Mouse (Mus musculus) midbrain, embryonic 10.5 days (tissue): ENCODE data around the gene Mas1. TPM values are rescaled to one million over a fixed set of nuclear protein-coding genes. Genes with fewer than 3 reads are reported as not detected.
A peak's percentile ranks its signal among the peaks of the same experiment; 100 is the strongest.

Experiments
- DNase-seq: peaks from one replicate; pipeline ENCODE4 v3.0.0-alpha.2; 2017; ENCODE audit warnings: low spot score
- H3K27ac ChIP-seq: fragments of 300-500 bp; sonication (generic); replicated peaks from 2 replicates; pipeline ENCODE4 v1.5.1; 2016; ENCODE audit warnings: mild to moderate bottlenecking
- H3K27me3 ChIP-seq: fragments of 300-500 bp; sonication (generic); 2 replicates; pipeline ENCODE4 v1.6.1; 2016; ENCODE audit warnings: low read depth, mild to moderate bottlenecking; ENCODE audit not compliant: poor library complexity, severe bottlenecking
- H3K36me3 ChIP-seq: fragments of 300-500 bp; sonication (generic); 2 replicates; pipeline ENCODE4 v1.6.1; 2016; ENCODE audit warnings: mild to moderate bottlenecking, moderate library complexity
- H3K4me1 ChIP-seq: fragments of 300-500 bp; sonication (generic); 2 replicates; pipeline ENCODE4 v1.6.1; 2016
- H3K4me3 ChIP-seq: fragments of 300-500 bp; sonication (generic); 2 replicates; pipeline ENCODE4 v1.5.1; 2016; ENCODE audit warnings: mild to moderate bottlenecking, moderate library complexity
- H3K9me3 ChIP-seq: fragments of 300-500 bp; sonication (generic); replicated peaks from 2 replicates; pipeline ENCODE4 v1.6.1; 2016; ENCODE audit warnings: mild to moderate bottlenecking
- WGBS: fragments of 180-500 bp; shearing (Covaris S2); methylation state at CpG from one replicate; pipeline ENCODE4 v1.1.7; 2016; 5-methylcytosine and 5-hydroxymethylcytosine counted together
- polyA plus RNA-seq: library from polyadenylated mRNA; unstranded; fragments of >200 nt; fragmentation: Nextera tagmentation; extraction: Ambion mirVana; gene quantifications from 2 replicates; pipeline ENCODE4 v1.2.1, GENCODE M21; 2016

The Mas1 gene
- polyA plus RNA-seq, 1 experiment from 2014 or later: 0.27 TPM

DNA sequence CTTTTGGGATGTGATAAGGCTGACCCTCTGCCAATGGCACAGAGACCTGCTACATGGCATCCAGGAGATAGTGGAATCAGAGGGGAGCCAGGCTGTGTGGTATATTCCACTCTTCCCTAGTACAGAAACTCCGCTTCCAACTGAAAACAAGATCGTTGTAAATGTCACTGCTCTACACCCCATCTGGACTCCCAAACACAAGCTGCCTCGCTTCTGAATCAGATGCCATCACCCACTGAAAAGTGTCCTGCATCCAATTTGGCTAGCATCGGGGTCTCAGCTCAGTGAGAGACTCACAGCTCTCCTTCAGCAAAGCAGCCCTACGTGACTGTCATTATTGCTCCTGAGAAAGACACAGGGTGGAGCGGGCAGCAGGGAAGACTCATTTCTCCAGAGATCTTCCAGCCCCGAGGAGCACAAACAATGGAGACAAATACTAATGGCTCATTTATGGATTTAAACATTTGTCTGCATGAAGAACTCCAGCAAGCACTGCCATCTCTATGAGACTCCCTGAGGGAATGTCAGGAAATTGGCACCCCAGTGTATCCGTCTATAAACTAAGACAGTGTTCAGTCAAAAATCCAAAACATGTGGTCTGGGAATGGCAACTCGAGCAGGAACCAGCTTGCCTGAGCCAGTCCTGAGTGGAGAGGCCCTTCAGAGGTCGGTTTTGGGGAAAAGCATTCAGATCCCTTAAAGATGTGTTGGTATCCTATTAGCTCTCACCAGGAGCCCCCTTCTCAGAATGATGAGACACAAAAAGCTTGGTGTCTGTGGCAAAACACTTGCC is 28.3 kb downstream of the Mas1 start:
- no peaks in the 10 kb centered on the region for H3K36me3 ChIP-seq
- no peak for DNase-seq
- no peaks in the 10 kb centered on the region for H3K4me1 ChIP-seq
- H3K9me3 ChIP-seq: no peaks in the 10 kb centered on the region
- H3K27ac ChIP-seq: no peak overlapping the region
- no peak overlapping the region for H3K4me3 ChIP-seq
- H3K27me3 ChIP-seq: no peaks in the 10 kb centered on the region
- WGBS: 74% methylated on average over 10 of the region's 10 CpGs

DNA sequence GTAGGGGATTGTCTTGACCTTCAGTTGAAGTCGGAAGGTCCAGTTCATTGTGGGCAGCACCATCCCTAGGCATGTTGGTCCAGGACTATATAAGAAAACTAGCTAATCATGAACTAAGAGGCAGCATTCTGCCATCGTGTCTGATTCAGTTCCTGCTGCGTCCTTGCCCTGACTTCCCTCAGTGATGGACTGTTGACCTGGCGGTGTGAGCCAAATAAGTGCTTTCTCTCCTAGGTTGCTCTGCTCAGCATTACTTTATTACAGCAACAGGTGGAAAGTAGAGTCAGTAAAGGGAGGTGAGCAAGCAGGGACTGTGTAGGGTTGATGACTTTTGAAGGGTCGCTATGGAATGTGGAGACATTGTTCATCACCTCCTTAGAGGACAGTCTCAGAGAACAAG is 32.2 kb downstream of the Mas1 start:
- DNase-seq: no peak
- H3K27ac ChIP-seq: no peak overlapping the region
- 89% methylated on average over 5 of the region's 5 CpGs for WGBS

DNA sequence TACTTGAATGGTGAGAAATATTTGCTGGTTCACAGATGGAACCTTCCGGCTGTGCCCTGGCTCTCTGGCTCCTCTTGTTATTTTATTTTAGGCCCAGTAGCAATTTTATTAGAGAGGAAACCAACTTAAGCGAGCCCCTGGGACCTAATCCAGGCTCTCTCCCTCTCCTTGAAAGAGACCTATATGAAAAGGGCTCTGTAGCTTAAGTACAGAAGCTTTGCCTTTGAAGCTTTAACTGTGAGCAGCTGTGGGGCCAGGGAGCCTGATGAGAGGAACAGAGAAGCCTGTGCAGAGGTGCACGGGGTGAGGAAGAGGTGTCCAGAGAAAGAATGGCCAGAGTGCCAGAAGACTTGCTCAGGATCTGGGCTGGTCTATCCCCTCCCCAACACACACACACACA is 33.1 kb downstream of the Mas1 start:
- no peaks in the 10 kb centered on the region for H3K4me1 ChIP-seq
- 62% methylated on average over 3 of the region's 3 CpGs for whole genome bisulfite sequencing
- H3K4me3 ChIP-seq: no peak overlapping the region
- no peaks in the 10 kb centered on the region for H3K9me3 ChIP-seq
- DNase-seq: no peak
- no peak overlapping the region for H3K27ac ChIP-seq
- no peaks in the 10 kb centered on the region for H3K36me3 ChIP-seq
- H3K27me3 ChIP-seq: no peaks in the 10 kb centered on the region

More for the DNA sequence above, 32.2 kb downstream of the Mas1 start:
- Histone ChIP-seq H3K4me3 (no peak overlapping the region), H3K9me3 (no peaks in the 10 kb centered on the region), H3K36me3 (no peaks in the 10 kb centered on the region), H3K27me3 (no peaks in the 10 kb centered on the region), H3K4me1 (no peaks in the 10 kb centered on the region)

DNA sequence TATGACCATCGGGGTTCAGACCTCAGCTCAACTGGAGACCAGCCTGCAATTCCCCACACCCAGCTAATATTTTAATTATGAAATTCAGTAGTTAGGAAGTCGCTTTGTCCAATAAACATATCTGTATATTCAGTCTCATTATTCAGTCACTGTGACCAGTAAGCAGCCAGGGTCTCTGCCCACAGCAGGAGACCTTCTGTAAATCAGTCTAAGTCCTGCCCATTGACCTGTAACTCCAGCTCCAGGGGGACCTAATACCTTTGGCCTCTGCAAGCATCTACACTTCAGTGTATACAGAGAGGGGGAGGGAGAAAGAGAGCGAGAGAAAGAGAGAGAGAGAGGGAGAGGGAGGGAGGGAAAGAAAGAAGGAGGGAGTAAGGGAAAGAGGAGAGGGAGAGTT is 33.6 kb downstream of the Mas1 start:
- Histone ChIP-seq H3K27me3 (no peaks in the 10 kb centered on the region), H3K36me3 (no peaks in the 10 kb centered on the region), H3K27ac (no peak overlapping the region), H3K4me1 (no peaks in the 10 kb centered on the region), H3K4me3 (no peak overlapping the region), H3K9me3 (no peaks in the 10 kb centered on the region)
- DNase-seq: no peak
- WGBS: 79% methylated on average over 3 of the region's 3 CpGs

DNA sequence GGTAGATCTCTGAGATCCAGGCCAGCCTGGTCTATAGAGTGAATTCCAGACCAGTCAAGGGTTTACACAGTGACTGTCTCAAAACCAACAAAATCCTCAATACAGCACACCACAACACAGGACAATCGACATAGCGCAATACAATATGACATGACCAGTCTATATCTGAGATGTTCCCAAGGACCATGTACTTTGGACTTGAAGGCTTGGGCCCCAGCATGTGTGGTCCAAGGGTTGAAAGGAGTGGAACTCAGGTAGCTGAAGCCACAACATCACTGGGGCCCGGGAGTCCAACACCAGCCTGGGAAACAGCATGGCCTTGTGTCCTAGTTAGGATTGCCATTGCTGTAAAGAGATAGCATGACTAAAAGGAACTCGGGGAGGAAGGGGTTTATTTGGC is 35.3 kb downstream of the Mas1 start:
- WGBS: 91% methylated on average over 4 of the region's 4 CpGs
- Histone ChIP-seq H3K27me3 (no peaks in the 10 kb centered on the region), H3K4me3 (no peak overlapping the region), H3K4me1 (no peaks in the 10 kb centered on the region), H3K27ac (no peak overlapping the region), H3K36me3 (no peaks in the 10 kb centered on the region), H3K9me3 (0 out of 2 replicates have a peak, but pooled peaks cover 5% of the 10 kb centered on the region)
- DNase-seq: no peak

DNA sequence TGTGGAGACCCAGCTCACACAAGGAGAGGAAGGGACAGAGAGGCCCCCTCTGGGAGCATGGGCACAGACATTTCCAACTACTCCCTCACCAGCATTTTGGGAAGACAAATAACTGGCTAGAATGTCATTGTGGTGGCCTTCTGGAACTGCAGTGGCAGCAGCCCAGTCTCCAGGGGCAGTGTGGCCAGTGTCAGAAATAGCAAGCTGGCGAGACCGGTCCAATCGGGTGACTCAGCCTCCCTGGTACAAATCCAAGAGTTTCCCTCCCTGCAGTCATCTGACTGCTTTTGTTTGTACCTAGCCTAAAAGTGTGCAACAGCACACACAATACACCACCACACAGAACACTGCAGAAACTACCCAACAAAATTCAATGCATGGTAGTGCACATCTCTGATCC is 35.7 kb downstream of the Mas1 start:
- no peaks in the 10 kb centered on the region for H3K4me1 ChIP-seq
- WGBS: 96% methylated on average over 3 of the region's 3 CpGs
- no peak overlapping the region for H3K4me3 ChIP-seq
- no peaks in the 10 kb centered on the region for H3K27me3 ChIP-seq
- H3K9me3 ChIP-seq: 0 out of 2 replicates have a peak, but pooled peaks cover 5% of the 10 kb centered on the region
- H3K27ac ChIP-seq: no peak overlapping the region
- H3K36me3 ChIP-seq: no peaks in the 10 kb centered on the region
- DNase-seq: no peak

DNA sequence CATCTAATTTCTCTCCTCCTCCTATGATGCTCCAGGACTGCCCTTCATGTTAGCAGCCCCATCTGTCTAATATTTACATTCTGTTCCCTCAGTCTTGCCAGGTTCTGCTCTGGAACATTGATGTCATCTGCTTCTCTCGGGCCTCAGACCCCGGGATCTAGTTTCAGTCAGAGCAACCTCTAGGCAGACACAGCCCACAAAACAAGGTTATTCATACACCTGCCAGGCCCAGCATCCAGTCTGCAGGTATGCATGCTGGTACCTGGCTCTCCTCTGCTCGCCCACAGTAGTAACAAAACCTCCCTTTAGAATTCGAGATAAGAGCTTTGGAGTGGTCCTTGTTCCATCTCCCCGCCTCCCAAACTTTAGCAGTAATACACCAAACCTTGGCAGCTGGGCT is 37.6 kb downstream of the Mas1 start:
- H3K9me3 ChIP-seq: peaks cover 8% of the 10 kb centered on the region; the same call in 1 of the 2 replicates
- no peaks in the 10 kb centered on the region for H3K27me3 ChIP-seq
- H3K4me1 ChIP-seq: no peaks in the 10 kb centered on the region
- H3K27ac ChIP-seq: no peak overlapping the region
- no peak for DNase-seq
- 83% methylated on average over 5 of the region's 5 CpGs for WGBS
- H3K4me3 ChIP-seq: no peak overlapping the region
- no peaks in the 10 kb centered on the region for H3K36me3 ChIP-seq

DNA sequence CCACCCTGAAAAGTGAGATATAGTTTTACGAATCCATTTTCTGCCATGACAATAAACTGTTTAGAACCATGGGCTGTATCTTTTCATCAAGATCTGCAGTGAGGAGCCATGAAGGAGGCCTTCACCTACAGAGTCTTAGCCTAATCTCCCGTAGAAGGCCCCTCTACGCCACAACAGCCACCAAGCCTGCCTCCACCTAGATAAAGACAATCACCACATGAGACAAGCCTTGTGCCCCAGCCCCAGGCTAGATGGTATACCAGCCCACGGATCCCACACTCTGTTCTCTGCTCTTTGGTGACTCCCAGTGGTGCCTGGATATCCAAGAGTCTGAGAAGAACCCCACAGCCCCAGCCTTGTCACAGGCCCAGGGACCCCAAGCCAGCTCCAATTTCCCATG is 52.1 kb downstream of the Mas1 start:
- 0 out of 2 replicates have a peak, but pooled peaks cover 6% of the 10 kb centered on the region for H3K36me3 ChIP-seq
- peaks cover 11% of the 10 kb centered on the region for H3K9me3 ChIP-seq
- no peaks in the 10 kb centered on the region for H3K27me3 ChIP-seq
- no peak overlapping the region for H3K4me3 ChIP-seq
- 90% methylated on average over 4 of the region's 4 CpGs for WGBS
- no peak overlapping the region for H3K27ac ChIP-seq
- DNase-seq: no peak
- no peaks in the 10 kb centered on the region for H3K4me1 ChIP-seq

DNA sequence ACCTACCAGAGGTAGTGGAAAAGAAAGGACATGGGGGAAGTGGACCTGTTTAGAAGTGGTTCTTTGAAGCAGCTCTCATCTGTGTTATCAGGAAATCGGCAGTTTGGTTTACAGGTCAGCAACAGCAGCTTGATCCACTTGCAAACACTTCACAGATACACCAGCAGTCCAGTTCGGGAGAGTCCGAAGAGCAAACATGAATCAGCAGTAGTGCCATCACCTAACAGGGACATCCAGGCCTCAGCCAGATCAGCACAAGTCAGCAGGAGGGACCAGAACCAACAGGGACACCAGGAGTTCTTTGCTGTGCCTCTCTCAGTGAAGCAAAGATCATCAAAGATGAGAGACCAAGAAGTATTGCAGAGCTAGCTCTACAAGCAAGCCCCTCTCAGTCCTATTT is 53.4 kb downstream of the Mas1 start:
- WGBS: 93% methylated on average over 3 of the region's 3 CpGs
- no peak for DNase-seq
- H3K4me3 ChIP-seq: no peak overlapping the region
- H3K27me3 ChIP-seq: no peaks in the 10 kb centered on the region
- no peak overlapping the region for H3K27ac ChIP-seq
- 0 out of 2 replicates have a peak, but pooled peaks cover 6% of the 10 kb centered on the region for H3K36me3 ChIP-seq
- H3K9me3 ChIP-seq: peaks cover 11% of the 10 kb centered on the region; the same call in 1 of the 2 replicates
- H3K4me1 ChIP-seq: peaks cover 8% of the 10 kb centered on the region

DNA sequence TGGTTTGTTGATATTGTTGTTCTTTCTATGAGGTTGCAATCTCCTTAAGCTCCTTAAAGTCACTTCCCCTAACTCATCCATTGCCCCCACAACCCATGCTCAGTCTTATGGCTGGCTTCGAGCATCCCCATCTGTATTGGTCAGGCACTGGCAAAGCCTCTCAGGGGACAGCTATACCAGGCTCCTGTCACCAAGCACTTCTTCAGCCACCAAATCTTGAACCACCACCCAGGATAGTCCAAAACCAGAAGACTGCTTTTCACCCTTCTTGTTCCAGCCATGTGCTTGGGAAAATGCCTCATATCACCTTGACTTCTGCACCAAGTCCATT is 57.0 kb downstream of the Mas1 start:
- H3K4me1 ChIP-seq: peaks cover 8% of the 10 kb centered on the region
- 83% methylated on average over 1 of the region's 1 CpGs for WGBS
- no peaks in the 10 kb centered on the region for H3K27me3 ChIP-seq
- H3K27ac ChIP-seq: no peak overlapping the region
- H3K9me3 ChIP-seq: 0 out of 2 replicates have a peak, but pooled peaks cover 3% of the 10 kb centered on the region
- 0 out of 2 replicates have a peak, but pooled peaks cover 3% of the 10 kb centered on the region for H3K36me3 ChIP-seq
- DNase-seq: no peak
- H3K4me3 ChIP-seq: no peak overlapping the region

DNA sequence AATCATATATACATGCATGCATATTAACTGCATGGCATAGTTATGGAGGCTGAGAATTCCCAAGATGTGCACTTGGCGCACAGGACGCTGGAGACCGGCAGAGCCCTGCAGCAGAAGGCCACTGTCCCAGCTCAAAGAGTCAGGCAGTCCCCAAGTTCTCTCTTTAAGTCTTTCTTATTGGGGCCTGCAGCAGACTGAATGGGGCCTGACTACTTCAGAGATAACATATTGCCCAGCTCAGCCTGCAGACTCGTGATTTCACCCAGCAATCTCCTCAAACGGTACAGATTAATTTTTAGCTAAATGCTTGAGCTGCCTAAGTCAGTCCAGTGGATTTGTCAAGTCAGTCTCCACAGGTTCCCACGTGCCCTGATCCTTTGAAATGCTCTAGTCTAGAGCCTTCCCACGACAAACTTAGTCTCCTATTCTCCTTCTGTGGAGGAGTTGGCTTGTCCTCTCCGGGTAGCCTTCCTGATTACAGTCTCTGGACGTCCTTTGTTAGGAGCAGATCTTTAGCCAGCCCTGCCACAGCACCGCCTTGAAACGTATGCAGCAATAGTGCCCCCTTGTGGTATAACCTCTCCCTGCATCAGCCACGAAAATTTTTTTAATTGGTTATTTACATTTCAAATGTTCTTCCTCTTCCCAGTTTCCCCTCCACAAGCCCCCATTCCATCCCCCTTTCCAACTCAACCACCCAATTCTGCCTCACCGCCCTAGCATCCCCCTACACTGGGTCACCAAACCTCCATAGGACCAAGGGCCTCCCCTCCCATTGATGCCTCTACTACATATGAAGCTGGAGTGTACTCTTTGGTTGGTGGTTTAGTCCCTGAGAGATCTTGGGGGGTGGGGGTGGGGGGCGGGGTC is 57.6 kb downstream of the Mas1 start:
- Histone ChIP-seq H3K4me1 (peaks cover 8% of the 10 kb centered on the region), H3K27ac (peak overlapping the region; percentile 79), H3K27me3 (no peaks in the 10 kb centered on the region), H3K4me3 (no peak overlapping the region), H3K36me3 (0 out of 2 replicates have a peak, but pooled peaks cover 3% of the 10 kb centered on the region), H3K9me3 (0 out of 2 replicates have a peak, but pooled peaks cover 3% of the 10 kb centered on the region)
- 31% methylated on average over 14 of the region's 14 CpGs for WGBS
- DNase-seq: peak; percentile 70

DNA sequence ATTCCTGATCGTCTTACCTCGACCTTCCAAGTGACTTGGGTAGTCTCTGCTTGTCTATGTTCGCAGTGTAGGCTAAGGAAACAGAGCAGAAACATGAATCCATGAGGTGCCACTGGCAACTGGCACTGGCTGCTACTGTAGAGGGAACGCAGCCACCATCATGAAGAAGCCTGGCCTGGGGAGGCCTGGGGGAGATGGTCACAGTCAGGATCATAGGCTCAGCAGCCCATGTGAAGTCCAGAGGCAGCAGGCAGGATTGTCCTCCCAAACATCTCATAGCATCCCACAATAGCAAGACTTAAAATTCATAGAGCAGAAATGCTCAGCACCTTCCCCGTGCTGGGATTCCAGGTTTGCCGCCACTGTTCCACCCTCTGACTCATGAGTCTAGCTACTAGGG is 59.1 kb downstream of the Mas1 start:
- 0 out of 2 replicates have a peak, but pooled peaks cover 3% of the 10 kb centered on the region for H3K9me3 ChIP-seq
- peaks cover 8% of the 10 kb centered on the region for H3K4me1 ChIP-seq
- DNase-seq: no peak
- no peak overlapping the region for H3K4me3 ChIP-seq
- no peak overlapping the region for H3K27ac ChIP-seq
- no peaks in the 10 kb centered on the region for H3K36me3 ChIP-seq
- WGBS: 90% methylated on average over 6 of the region's 6 CpGs
- no peaks in the 10 kb centered on the region for H3K27me3 ChIP-seq
